Mouse (Mus musculus): ENCODE results near the gene Tecpr1. TPM values are rescaled to one million over a fixed set of nuclear protein-coding genes. Genes with fewer than 3 reads are reported as not detected.

Tecpr1 gene
- polyA plus RNA-seq, 1 experiment = 59.4 TPM

DNA sequence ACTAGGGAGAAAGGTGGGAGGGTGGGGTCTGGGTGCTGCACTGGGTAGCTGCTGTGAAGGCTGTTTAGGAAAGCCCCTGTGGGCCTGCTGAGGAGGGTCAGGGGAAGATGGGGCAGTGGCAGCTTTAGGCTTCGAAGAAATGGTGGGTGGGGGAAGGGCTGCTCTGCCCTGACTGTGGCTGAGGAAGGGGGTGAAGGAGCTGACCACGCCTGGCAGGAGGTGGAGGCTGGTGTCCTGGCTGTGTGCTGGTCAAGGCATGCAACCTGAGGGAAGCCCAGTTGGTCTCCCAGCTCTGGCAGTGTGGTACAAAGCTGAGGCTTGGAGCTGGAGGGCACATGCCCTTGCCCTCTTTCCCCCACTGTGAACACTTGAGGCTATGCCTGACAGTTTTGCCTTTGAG is 35.3 kb upstream of the Tecpr1 start:
- DNase-seq (ENCODE audit: low read depth) = no peak
- TF ChIP-seq CTCF (IDR thresholded peaks at IDR 0.05; ENCODE audit: borderline replicate concordance, extremely low read depth, insufficient read depth, insufficient read length) (no peak), POLR2A (IDR thresholded peaks at IDR 0.05; ENCODE audit: borderline replicate concordance, extremely low read depth, insufficient read depth, insufficient read length, poor library complexity, severe bottlenecking) (no peak)

DNA sequence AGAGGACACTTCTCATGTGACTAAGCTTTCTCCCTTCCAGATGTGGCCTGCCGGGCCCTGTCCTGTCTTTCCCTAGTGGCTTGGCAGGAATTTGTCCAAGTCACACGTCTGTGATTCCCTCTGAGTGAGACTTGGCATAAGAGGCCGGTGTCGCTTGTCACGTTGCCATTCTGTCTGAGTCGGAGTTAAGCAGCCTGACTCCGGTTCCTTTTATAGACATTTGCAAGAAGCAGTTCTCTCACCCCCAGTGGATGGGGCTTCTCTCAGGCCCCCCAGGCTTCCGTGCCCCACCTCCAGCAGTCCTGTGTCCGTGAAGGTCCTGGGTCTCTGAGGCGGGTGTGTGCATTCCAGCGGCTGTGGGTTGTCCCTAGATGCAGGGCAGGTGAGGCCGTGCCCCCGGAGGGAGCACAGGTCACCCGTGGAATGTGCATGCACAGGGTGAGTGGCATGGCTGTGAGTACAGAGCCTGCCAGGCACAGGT is 34.8 kb upstream of the Tecpr1 start:
- TF ChIP-seq POLR2A (IDR thresholded peaks at IDR 0.05; ENCODE audit: borderline replicate concordance, extremely low read depth, insufficient read depth, insufficient read length, poor library complexity, severe bottlenecking) (no peak), CTCF (IDR thresholded peaks at IDR 0.05; ENCODE audit: borderline replicate concordance, extremely low read depth, insufficient read depth, insufficient read length) (no peak)
- peak; percentile 63 for DNase-seq (ENCODE audit: low read depth)

DNA sequence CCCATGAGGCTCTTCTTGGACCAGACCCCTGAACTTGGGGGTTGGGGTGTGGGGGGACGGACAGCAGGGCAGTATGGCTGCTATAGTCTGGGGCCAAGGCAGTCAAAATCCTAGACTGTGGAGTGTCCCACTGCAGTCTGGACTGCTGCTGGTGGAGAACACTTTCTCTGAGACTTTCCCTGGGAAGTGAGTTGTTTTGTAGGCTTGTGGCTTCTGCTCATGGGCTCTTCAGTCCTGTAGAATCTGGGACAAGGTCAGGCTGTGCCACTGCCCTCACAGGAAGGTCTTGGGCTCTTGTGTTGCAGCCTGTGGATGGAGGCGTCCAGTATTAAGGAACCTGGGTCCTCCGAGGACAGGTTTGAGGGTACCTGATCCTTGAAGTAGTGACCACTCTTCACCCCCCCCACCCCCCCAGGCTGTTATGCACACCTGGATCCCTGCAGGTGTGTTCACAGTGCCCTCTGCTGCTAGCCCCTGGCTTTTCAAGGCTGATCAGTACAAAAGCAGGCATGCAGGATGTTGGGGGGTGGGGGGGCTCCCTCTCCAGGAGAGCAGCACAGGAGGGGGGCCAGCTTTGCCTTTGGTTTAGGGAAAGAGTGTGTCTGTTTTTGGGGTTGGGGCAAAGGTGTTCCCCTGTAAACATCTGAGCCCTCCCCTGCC is 34.2 kb upstream of the Tecpr1 start:
- TF ChIP-seq POLR2A (IDR thresholded peaks at IDR 0.05; ENCODE audit: borderline replicate concordance, extremely low read depth, insufficient read depth, insufficient read length, poor library complexity, severe bottlenecking) (no peak), CTCF (IDR thresholded peaks at IDR 0.05; ENCODE audit: borderline replicate concordance, extremely low read depth, insufficient read depth, insufficient read length) (no peak)
- no peak for DNase-seq (ENCODE audit: low read depth)

DNA sequence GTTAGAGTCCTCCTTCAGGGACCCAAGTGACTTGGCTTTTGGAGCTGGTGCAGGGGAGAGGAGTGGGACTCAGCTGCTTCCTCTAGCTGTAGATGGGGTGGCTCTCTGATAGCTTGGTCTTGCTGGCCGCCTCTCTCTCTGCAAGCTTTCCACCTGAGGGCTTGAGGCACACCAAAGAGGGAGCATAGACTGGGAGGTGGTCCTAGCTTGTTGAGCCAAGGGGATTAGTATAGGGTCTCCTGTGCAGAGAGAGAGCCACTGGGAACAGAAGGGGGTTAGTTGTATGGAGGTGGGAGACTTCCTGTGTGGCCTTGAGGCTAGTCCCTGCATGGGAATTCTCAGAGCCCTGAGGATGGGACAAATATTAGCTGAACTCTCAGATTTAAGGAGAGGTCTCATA is 33.5 kb upstream of the Tecpr1 start:
- no peak for DNase-seq (ENCODE audit: low read depth)

DNA sequence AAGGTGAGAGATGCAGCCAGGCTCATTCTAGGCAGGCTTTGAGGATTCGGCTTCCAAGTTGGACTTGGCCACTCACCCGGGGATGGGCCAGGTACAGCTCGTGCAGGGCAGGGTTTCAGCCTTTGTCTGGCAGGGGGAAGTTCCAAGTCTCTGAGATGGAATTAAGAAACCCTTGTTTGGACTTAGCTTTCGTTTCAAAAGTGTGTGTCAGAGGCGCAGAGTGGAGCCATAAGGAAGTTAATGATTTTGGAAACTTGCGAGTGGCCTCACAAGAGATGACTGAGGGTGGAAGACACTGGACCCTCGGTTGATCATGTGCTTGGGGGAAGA is 33.1 kb upstream of the Tecpr1 start:
- no peak for DNase-seq (ENCODE audit: low read depth)
- TF ChIP-seq POLR2A (IDR thresholded peaks at IDR 0.05; ENCODE audit: borderline replicate concordance, extremely low read depth, insufficient read depth, insufficient read length, poor library complexity, severe bottlenecking) (no peak), CTCF (IDR thresholded peaks at IDR 0.05; ENCODE audit: borderline replicate concordance, extremely low read depth, insufficient read depth, insufficient read length) (no peak)

More for the DNA sequence above, 33.5 kb upstream of the Tecpr1 start:
- TF ChIP-seq CTCF (IDR thresholded peaks at IDR 0.05; ENCODE audit: borderline replicate concordance, extremely low read depth, insufficient read depth, insufficient read length) = no peak
- no peak for TF ChIP-seq POLR2A (IDR thresholded peaks at IDR 0.05; ENCODE audit: borderline replicate concordance, extremely low read depth, insufficient read depth, insufficient read length, poor library complexity, severe bottlenecking)

DNA sequence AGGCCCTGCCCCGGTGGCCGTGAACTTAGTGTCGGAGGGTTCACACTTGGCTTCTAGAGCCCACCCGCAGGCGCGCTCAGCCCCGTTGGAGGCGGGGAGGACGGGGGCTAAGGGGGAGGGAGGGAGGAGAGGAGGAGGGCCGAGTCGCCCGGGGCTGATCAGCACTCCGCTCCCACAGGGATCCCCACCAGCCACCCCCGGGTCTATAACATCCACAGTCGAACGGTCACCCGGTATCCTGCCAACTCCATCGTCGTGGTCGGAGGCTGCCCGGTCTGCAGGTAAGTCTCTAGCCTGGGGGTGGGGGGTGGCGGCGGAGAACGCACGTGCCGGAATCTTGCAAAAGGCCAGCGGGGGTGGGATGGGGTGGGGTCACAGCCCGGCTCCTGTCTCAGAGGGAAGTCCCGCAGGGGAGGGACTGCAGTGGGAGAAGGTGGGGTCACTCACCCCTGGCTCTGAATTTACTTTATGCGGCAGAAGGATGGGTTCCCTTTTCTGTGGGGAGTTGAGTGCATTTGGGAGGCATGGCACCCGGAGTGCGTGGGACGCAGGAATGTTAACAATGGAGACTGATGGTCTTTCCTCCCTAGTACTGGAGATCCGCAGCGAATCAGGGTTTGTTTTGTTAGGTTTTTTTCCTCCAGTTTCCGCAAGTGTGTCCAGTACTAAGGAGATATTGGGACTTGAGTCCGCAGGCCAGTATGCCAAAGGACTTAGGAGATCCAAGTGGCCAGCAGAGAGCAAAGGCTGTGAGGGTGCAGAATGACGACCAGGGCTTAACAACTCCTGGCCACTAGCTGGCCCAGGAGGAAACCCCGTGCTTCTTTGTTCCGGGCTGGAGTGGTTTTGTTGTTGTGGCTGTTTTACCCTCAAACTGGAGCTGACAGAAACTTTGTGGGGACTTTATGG is 32.5 kb upstream of the Tecpr1 start:
- TF ChIP-seq CTCF (IDR thresholded peaks at IDR 0.05; ENCODE audit: borderline replicate concordance, extremely low read depth, insufficient read depth, insufficient read length) = no peak
- no peak; the same call in 1 of the 2 replicates for TF ChIP-seq POLR2A (IDR thresholded peaks at IDR 0.05; ENCODE audit: borderline replicate concordance, extremely low read depth, insufficient read depth, insufficient read length, poor library complexity, severe bottlenecking)
- DNase-seq (ENCODE audit: low read depth) = peak; percentile 73

DNA sequence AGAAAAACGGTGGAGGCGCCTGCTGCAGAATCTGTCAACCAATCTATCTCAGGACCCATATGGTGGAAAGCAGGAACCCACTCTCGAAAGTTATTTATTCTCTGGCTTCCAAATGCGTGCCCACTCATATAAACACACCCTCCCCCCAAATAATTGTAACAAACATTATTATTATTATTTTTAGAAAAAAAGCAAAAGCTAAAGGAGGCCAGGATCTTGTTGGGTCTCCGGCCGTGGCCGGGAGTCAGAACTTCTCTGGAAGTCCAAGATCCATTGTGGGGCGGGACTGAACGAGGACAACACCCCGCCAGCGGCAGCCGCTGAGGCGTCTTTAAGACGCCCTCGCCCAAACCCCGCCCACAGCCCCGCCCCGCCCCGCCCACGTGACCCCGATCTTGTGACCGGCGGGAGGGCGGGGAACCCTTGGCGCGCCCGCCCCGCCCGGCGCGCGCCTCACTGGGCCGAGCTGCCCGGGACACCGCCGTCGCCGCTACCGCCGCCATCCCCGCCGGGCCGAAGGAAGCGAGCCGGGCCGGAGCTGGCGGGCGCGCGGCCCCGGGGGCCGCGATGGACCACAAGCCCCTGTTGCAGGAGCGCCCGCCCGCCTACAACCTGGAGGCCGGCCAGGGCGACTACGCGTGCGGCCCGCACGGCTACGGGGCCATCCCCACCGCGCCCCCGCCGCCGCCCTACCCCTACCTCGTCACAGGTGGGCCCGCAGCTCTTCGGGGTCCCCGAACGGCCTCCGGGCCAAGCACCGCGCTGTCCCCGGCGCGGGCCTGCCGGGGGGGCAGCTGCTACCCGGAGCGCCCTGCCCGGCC is 31.6 kb upstream of the Tecpr1 start:
- peak; percentile 96 for DNase-seq (ENCODE audit: low read depth)
- peak; percentile 79 for TF ChIP-seq POLR2A (IDR thresholded peaks at IDR 0.05; ENCODE audit: borderline replicate concordance, extremely low read depth, insufficient read depth, insufficient read length, poor library complexity, severe bottlenecking)
- TF ChIP-seq CTCF (IDR thresholded peaks at IDR 0.05; ENCODE audit: borderline replicate concordance, extremely low read depth, insufficient read depth, insufficient read length) = no peak

DNA sequence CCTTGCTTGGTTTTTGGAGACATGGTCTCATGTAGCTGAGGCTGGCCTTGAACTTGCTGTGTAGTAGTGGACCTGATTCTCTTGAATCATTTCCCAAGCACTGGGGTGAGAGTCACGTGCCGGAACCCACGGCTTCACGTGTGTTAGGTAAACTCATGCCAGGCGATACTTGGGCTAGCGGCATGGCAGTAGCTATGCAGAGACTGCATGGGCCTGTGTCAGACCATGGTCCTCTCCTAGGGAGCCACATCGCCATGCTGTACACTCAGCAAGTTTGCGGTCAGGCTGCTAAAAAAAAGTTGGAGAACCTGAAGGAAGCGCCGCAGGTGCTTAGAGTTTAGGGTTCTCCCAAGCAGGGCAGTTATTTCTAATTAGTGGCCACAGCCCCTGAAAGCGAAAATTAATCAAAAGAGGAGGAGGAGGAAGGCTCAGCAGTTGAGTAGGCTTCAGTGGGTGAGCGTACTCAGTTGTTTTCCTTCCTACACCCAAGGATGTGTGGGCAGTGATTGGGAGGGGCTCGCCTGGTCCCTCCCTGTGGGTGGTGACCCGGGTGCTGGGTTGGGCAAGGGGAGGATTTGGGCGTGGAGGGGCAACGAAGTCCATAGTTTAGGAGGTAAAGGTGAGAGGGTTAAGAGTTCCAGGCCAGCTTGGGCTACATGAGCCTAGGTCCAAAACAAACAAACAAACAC is 30.9 kb upstream of the Tecpr1 start:
- no peak for TF ChIP-seq POLR2A (IDR thresholded peaks at IDR 0.05; ENCODE audit: borderline replicate concordance, extremely low read depth, insufficient read depth, insufficient read length, poor library complexity, severe bottlenecking)
- TF ChIP-seq CTCF (IDR thresholded peaks at IDR 0.05; ENCODE audit: borderline replicate concordance, extremely low read depth, insufficient read depth, insufficient read length) = no peak

DNA sequence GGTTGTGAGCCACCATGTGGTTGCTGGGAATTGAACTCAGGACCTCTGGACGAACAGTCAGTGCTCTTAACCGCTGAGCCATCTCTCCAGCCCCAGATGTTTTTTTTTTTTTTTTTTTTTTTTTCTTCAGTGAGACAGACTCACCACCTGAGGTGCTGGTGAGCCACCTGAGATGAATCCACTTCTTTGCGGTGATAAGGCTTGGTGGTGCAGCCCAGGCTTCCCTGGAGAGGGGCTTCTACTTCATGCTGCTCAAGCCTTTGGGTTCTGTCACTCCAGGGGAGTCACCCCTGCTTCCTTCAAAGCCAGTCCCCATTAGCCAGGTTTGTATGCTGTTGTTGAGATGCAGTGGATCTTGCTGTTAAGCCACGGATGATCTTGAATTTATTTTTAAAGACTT is 29.8 kb upstream of the Tecpr1 start:
- DNase-seq (ENCODE audit: low read depth) = no peak
- TF ChIP-seq CTCF (IDR thresholded peaks at IDR 0.05; ENCODE audit: borderline replicate concordance, extremely low read depth, insufficient read depth, insufficient read length) (no peak), POLR2A (IDR thresholded peaks at IDR 0.05; ENCODE audit: borderline replicate concordance, extremely low read depth, insufficient read depth, insufficient read length, poor library complexity, severe bottlenecking) (no peak)

More for the DNA sequence above, 30.9 kb upstream of the Tecpr1 start:
- peak; percentile 8 for DNase-seq (ENCODE audit: low read depth)

DNA sequence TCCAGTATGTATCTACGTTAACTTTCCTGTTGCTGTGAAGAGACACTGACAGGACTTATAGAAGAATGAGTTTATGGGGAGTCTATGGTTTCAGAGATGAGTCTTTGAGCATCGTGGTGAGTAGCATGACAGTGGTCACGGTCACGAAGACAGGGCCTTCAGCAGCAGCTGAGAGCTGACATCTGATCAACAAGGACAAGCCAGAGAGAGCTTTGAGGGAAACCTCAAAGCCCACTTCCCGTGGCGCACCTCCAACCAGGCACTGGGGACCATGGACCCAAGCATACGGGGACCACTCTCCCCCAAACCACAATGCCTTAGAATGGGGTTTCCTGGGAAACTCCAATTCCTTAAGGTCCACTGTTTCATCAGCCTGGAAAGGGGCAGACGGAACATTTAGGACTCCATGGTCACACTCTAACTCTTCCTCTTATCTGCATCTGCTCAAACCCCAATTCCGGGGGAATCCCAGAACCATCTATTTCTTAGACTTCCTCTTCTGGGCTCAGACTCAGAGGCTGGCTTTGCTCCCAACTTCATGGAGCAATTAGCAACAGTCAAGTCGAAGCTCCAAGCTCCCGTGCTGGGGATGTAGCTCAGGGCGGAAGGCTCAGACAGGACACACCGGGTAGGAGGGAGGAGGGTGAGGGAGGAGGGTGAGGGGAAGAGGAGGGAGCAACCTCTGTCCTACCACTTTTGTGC is 28.6 kb upstream of the Tecpr1 start:
- TF ChIP-seq POLR2A (IDR thresholded peaks at IDR 0.05; ENCODE audit: borderline replicate concordance, extremely low read depth, insufficient read depth, insufficient read length, poor library complexity, severe bottlenecking) (no peak), CTCF (IDR thresholded peaks at IDR 0.05; ENCODE audit: borderline replicate concordance, extremely low read depth, insufficient read depth, insufficient read length) (no peak)
- no peak for DNase-seq (ENCODE audit: low read depth)

All from brain, embryonic 14.5 days (tissue).